Mouse (Mus musculus) adipose tissue, adult 10 weeks (tissue): ENCODE data around the gene Rfpl4b. TPM values are rescaled to one million over a fixed set of nuclear protein-coding genes. Genes with fewer than 3 reads are reported as not detected.

Experiments used
- polyA plus RNA-seq: library from polyadenylated mRNA; stranded (reverse); fragments of 350-450 nt; fragmentation: Illumina TruSeq; extraction: RNeasy Lipid Tissue Mini Kit (QIAGEN cat#74804); gene quantifications from one replicate; pipeline ENCODE4 v1.2.3, GENCODE M21; 2014; ENCODE audit warnings: low read depth, low replicate concordance

Rfpl4b gene
- polyA plus RNA-seq = not detected

GRCm38 (mm10) chr10:38821679-38822078 is at the start of gene Rfpl4b:
Gene Rfpl4b, minus strand, starts transcription at chr10:38821779.

Other genes starting within 250 kb of the Rfpl4b start
- 81.2 TPM for gene Lama4, start 143.7 kb upstream of the Rfpl4b start, polyA plus RNA-seq